In genomic region chr10:84597127-84597785, GRCm38 (mm10) we compare ENCODE assay signal across 14 mouse cellular contexts. TPM values are rescaled to one million over a fixed set of nuclear protein-coding genes. Genes with fewer than 3 reads are reported as not detected.
DNase-seq lines count a peak whose midpoint lies in the region; ATAC-seq and TF ChIP-seq lines count a peak whose summit lies in the region.
"Had no signal": no experiment of that assay in that cellular context is flagged by ENCODE, and none has a peak within 500 bp of the region (broad histone marks: within the 10 kb centered on the region; RNA-seq: fewer than 3 reads in every experiment).

No protein-coding gene starts in this region.

- TF ChIP-seq CTCF in liver, adult 2 months (IDR thresholded peaks at IDR 0.05; ENCODE audit: low read depth, low read length) = no peak
- TF ChIP-seq CTCF in liver, postnatal 0 days (IDR thresholded peaks at IDR 0.05; ENCODE audit: low read depth) = no peak

- H3K36me3 ChIP-seq in liver, adult 2 months (ENCODE audit: control insufficient read depth, insufficient read depth, low read length) = peaks cover 72% of the 10 kb centered on the region
- H3K36me3 ChIP-seq in liver, postnatal 0 days (replicated peaks; ENCODE audit: insufficient read depth, low read length) = peaks cover 62% of the 10 kb centered on the region
- H3K36me3 ChIP-seq in heart, embryonic 16.5 days (ENCODE audit: control insufficient read depth, insufficient read depth) = peaks cover 4% of the 10 kb centered on the region
- no peaks in the 10 kb centered on the region for H3K36me3 ChIP-seq in hindbrain, embryonic 11.5 days (ENCODE audit: control insufficient read depth, insufficient read depth, low read length)
- H3K36me3 ChIP-seq: embryonic facial prominence, embryonic 15.5 days; limb, embryonic 12.5 days; stomach, embryonic 15.5 days had no signal

- no peak overlapping the region for H3K9ac ChIP-seq in liver, adult 2 months (ENCODE audit: low read depth, low read length)
- no peak overlapping the region for H3K9ac ChIP-seq in liver, postnatal 0 days (replicated peaks)
- H3K9ac ChIP-seq in heart, embryonic 16.5 days (ENCODE audit: low read length) = peak overlapping the region; percentile 44
- H3K9ac ChIP-seq in hindbrain, embryonic 11.5 days (ENCODE audit: low read depth, low read length) = no peak overlapping the region
- H3K9ac ChIP-seq: embryonic facial prominence, embryonic 15.5 days; hindbrain, embryonic 13.5 days; limb, embryonic 12.5 days; stomach, embryonic 15.5 days had no signal

- no peaks in the 10 kb centered on the region for H3K9me3 ChIP-seq in liver, postnatal 0 days (ENCODE audit: low read length)
- no peaks in the 10 kb centered on the region for H3K9me3 ChIP-seq in heart, embryonic 16.5 days (replicated peaks; ENCODE audit: control insufficient read depth, low read length)
- no peaks in the 10 kb centered on the region for H3K9me3 ChIP-seq in hindbrain, embryonic 11.5 days (ENCODE audit: control insufficient read depth, low read length)
- H3K9me3 ChIP-seq: embryonic facial prominence, embryonic 15.5 days; hindbrain, embryonic 13.5 days; limb, embryonic 12.5 days; stomach, embryonic 15.5 days had no signal

- peak overlapping the region; percentile 40 for H3K27ac ChIP-seq in liver, adult 2 months (replicated peaks; ENCODE audit: insufficient read depth, low read depth, low read length)
- H3K27ac ChIP-seq in liver, postnatal 0 days (ENCODE audit: low read depth) = no peak overlapping the region
- peak overlapping the region; percentile 97 for H3K27ac ChIP-seq in heart, embryonic 16.5 days (ENCODE audit: low read length)
- H3K27ac ChIP-seq in hindbrain, embryonic 11.5 days (ENCODE audit: low read depth, low read length) = no peak overlapping the region
- H3K27ac ChIP-seq: embryonic facial prominence, embryonic 15.5 days; hindbrain, embryonic 13.5 days; layer of hippocampus, adult 2 months; limb, embryonic 12.5 days; stomach, embryonic 15.5 days had no signal

- H3K4me1 ChIP-seq in liver, adult 2 months (ENCODE audit: control insufficient read depth, insufficient read depth, low read length) = peaks cover 1% of the 10 kb centered on the region
- no peaks in the 10 kb centered on the region for H3K4me1 ChIP-seq in liver, postnatal 0 days (ENCODE audit: insufficient read depth)
- H3K4me1 ChIP-seq in heart, embryonic 16.5 days (ENCODE audit: control insufficient read depth, insufficient read depth, low read length) = peaks cover 14% of the 10 kb centered on the region
- H3K4me1 ChIP-seq in hindbrain, embryonic 11.5 days (replicated peaks; ENCODE audit: control insufficient read depth, insufficient read depth, low read length) = no peaks in the 10 kb centered on the region
- H3K4me1 ChIP-seq: embryonic facial prominence, embryonic 15.5 days; hindbrain, embryonic 13.5 days; stomach, embryonic 15.5 days had no signal

- DNase-seq in cerebellum, adult 9-10 months = peak; percentile 54
- peak; percentile 32 for DNase-seq in liver, adult 2 months (ENCODE audit: extremely low read depth, low read depth, low spot score)
- DNase-seq in liver, postnatal 0 days = no peak
- DNase-seq in lung, postnatal 25 days (ENCODE audit: low spot score) = peak; percentile 41
- DNase-seq in testis, postnatal 14 days (ENCODE audit: low spot score) = no peak
- no peak for DNase-seq in hindbrain, embryonic 11.5 days (ENCODE audit: low spot score)
- DNase-seq: cerebellum, adult 11-12 months had no signal

- H3K4me2 ChIP-seq in liver, postnatal 0 days (ENCODE audit: low read depth, low read length) = no peak overlapping the region
- H3K4me2 ChIP-seq in heart, embryonic 16.5 days (ENCODE audit: low read depth, low read length) = peak overlapping the region; percentile 42
- no peak overlapping the region for H3K4me2 ChIP-seq in hindbrain, embryonic 11.5 days (replicated peaks; ENCODE audit: low read depth, low read length)
- H3K4me2 ChIP-seq: embryonic facial prominence, embryonic 15.5 days; hindbrain, embryonic 13.5 days; limb, embryonic 12.5 days; stomach, embryonic 15.5 days had no signal

- TF ChIP-seq EP300 in liver, postnatal 0 days (IDR thresholded peaks at IDR 0.05; ENCODE audit: low read depth) = no peak

- no peak overlapping the region for H3K4me3 ChIP-seq in liver, adult 2 months (ENCODE audit: insufficient read depth, low read depth, low read length)
- H3K4me3 ChIP-seq in liver, postnatal 0 days (ENCODE audit: low read depth, low read length) = no peak overlapping the region
- no peak overlapping the region for H3K4me3 ChIP-seq in heart, embryonic 16.5 days (ENCODE audit: low read length)
- H3K4me3 ChIP-seq in hindbrain, embryonic 11.5 days (ENCODE audit: low read depth, low read length) = no peak overlapping the region
- H3K4me3 ChIP-seq: embryonic facial prominence, embryonic 15.5 days; hindbrain, embryonic 13.5 days; layer of hippocampus, adult 2 months; limb, embryonic 12.5 days; stomach, embryonic 15.5 days had no signal

- ATAC-seq in cerebellum, adult (ENCODE audit: insufficient number of reproducible peaks, low FRiP score, low TSS enrichment) = no peak
- ATAC-seq in liver, postnatal 0 days = no peak
- ATAC-seq in heart, embryonic 16.5 days (replicated peaks; ENCODE audit: extremely low read depth, insufficient read depth, low FRiP score) = peak; percentile 88
- no peak for ATAC-seq in hindbrain, embryonic 11.5 days (ENCODE audit: low FRiP score)

- H3K27me3 ChIP-seq in liver, adult 2 months (ENCODE audit: control insufficient read depth, insufficient read depth, low read length) = no peaks in the 10 kb centered on the region
- no peaks in the 10 kb centered on the region for H3K27me3 ChIP-seq in liver, postnatal 0 days (ENCODE audit: insufficient read depth, low read length)
- no peaks in the 10 kb centered on the region for H3K27me3 ChIP-seq in heart, embryonic 16.5 days (ENCODE audit: control insufficient read depth, insufficient read depth, low read length)
- H3K27me3 ChIP-seq in hindbrain, embryonic 11.5 days (ENCODE audit: control insufficient read depth, insufficient read depth, low read length) = no peaks in the 10 kb centered on the region
- H3K27me3 ChIP-seq: embryonic facial prominence, embryonic 15.5 days; hindbrain, embryonic 13.5 days; limb, embryonic 12.5 days; stomach, embryonic 15.5 days had no signal

- no peak for TF ChIP-seq POLR2A in liver, adult 2 months (IDR thresholded peaks at IDR 0.05; ENCODE audit: extremely low read depth, insufficient read depth, low read length)

- no peaks in the 10 kb centered on the region; the same call in 1 of the 2 replicates for H3K79me2 ChIP-seq in liver, adult 2 months (ENCODE audit: control insufficient read depth, insufficient read depth, low read length)

- WGBS in liver, adult 2 months = 54% methylated on average over 3 of the region's 3 CpGs
- WGBS in liver, postnatal 0 days (ENCODE audit: insufficient replicate concordance) = 65% methylated on average over 3 of the region's 3 CpGs
- 16% methylated on average over 3 of the region's 3 CpGs for WGBS in heart, embryonic 16.5 days
- 72% methylated on average over 3 of the region's 3 CpGs for WGBS in hindbrain, embryonic 11.5 days

RNA-seq across cellular contexts. Expression of gene Tcp11l2, which starts 20.8 kb away (rescaled TPM):
- 30.8 and 36.5 TPM in 2 replicates for total RNA-seq in liver, adult 2 months (2014; rRNA removed)
- polyA plus RNA-seq in liver, adult 2 months (2012; rRNA removed) = 20.6 and 21.6 TPM in 2 replicates
- polyA plus RNA-seq in liver, postnatal 0 days (2015; fragmentation: Nextera tagmentation; extraction: Ambion mirVana) = 29.8 and 36.8 TPM in 2 replicates
- 35.1 and 39.5 TPM in 2 replicates for polyA plus RNA-seq in heart, embryonic 16.5 days (2015; fragmentation: Nextera tagmentation; extraction: Ambion mirVana)
- polyA plus RNA-seq in hindbrain, embryonic 11.5 days (2014; fragmentation: Nextera tagmentation; extraction: Ambion mirVana) = 11.5 and 13.0 TPM in 2 replicates

RNA-seq across cellular contexts. Expression of gene Polr3b, which starts 24.8 kb away (rescaled TPM):
- total RNA-seq in liver, adult 2 months (2014; rRNA removed) = 9.5 and 10.7 TPM in 2 replicates
- polyA plus RNA-seq in liver, adult 2 months (2012; rRNA removed) = 2.7 and 3.2 TPM in 2 replicates
- polyA plus RNA-seq in liver, postnatal 0 days (2015; fragmentation: Nextera tagmentation; extraction: Ambion mirVana) = 2.8 and 3.9 TPM in 2 replicates
- polyA plus RNA-seq in heart, embryonic 16.5 days (2015; fragmentation: Nextera tagmentation; extraction: Ambion mirVana) = 9.8 and 10.0 TPM in 2 replicates
- polyA plus RNA-seq in hindbrain, embryonic 11.5 days (2014; fragmentation: Nextera tagmentation; extraction: Ambion mirVana) = 18.2 and 19.5 TPM in 2 replicates

Comparison
In these comparisons a context has a peak if more than half of its experiments do, and no peak if none do; other contexts are left out.
1. DNase-seq: peak in cerebellum, adult 9-10 months (single experiment), liver, adult 2 months (single experiment) and lung, postnatal 25 days (single experiment); none in liver, postnatal 0 days (single experiment), testis, postnatal 14 days (single experiment) and hindbrain, embryonic 11.5 days (single experiment).
2. H3K27ac ChIP-seq: peak in liver, adult 2 months (single experiment) and heart, embryonic 16.5 days (single experiment); none in liver, postnatal 0 days (single experiment) and hindbrain, embryonic 11.5 days (single experiment).